Comparison of ENCODE assay signal across 10 mouse cellular contexts in the genomic region with DNA sequence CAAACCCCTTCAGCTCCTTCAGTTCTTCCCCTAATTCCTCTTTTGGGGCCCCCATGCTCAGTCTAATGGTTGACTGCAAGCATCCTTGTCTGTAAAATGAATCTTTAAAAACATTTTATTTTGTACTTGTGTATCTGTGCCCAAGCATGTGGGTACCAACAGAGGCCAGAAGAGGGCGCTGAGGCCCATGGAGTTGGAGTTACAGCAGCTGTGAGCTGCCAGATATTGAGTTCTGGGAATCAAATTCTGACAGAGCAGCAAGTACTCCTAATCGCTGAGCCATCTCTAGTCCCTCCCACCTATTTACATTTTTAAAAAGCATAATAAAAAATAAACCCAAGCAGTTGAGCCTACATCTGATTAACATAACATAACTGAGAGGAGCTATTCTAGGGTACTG. TPM values are rescaled to one million over a fixed set of nuclear protein-coding genes. Genes with fewer than 3 reads are reported as not detected.
DNase-seq lines count a peak whose midpoint lies in the region; ATAC-seq and TF ChIP-seq lines count a peak whose summit lies in the region.
"Had no signal": no experiment of that assay in that cellular context is flagged by ENCODE, and none has a peak within 500 bp of the region (broad histone marks: within the 10 kb centered on the region; RNA-seq: fewer than 3 reads in every experiment).

No protein-coding gene starts in this region.

- no peaks in the 10 kb centered on the region for H3K9me3 ChIP-seq in midbrain, postnatal 0 days (ENCODE audit: low read length)
- no peaks in the 10 kb centered on the region for H3K9me3 ChIP-seq in midbrain, embryonic 15.5 days

- H3K4me2 ChIP-seq in midbrain, postnatal 0 days (ENCODE audit: low read depth, low read length, poor library complexity, severe bottlenecking), result no peak overlapping the region
- no peak overlapping the region for H3K4me2 ChIP-seq in midbrain, embryonic 15.5 days

- no peak for ATAC-seq in midbrain, postnatal 0 days (ENCODE audit: low FRiP score)
- ATAC-seq in midbrain, embryonic 15.5 days (replicated peaks), result no peak
- ATAC-seq in inflammation-experienced regulatory T-cells, adult 6 months, result no peak

- H3K27ac ChIP-seq in heart, adult 2 months, result no peak overlapping the region
- no peak overlapping the region for H3K27ac ChIP-seq in midbrain, postnatal 0 days (ENCODE audit: low read depth, low read length)
- no peak overlapping the region for H3K27ac ChIP-seq in midbrain, embryonic 15.5 days
- H3K27ac ChIP-seq in bone marrow, adult 2 months (ENCODE audit: control insufficient read depth, insufficient read depth, low read depth, low read length, poor library complexity), result no peak overlapping the region
- no peak overlapping the region for H3K27ac ChIP-seq in small intestine, adult 2 months (ENCODE audit: insufficient read depth, low read depth, low read length)

- 73% methylated on average over 2 of the region's 2 CpGs for WGBS in heart, adult 2 months
- 70% methylated on average over 2 of the region's 2 CpGs for WGBS in midbrain, postnatal 0 days
- WGBS in midbrain, embryonic 15.5 days, result 68% methylated on average over 2 of the region's 2 CpGs
- WGBS in bone marrow, adult 2 months, result 79% methylated on average over 2 of the region's 2 CpGs
- WGBS in small intestine, adult 2 months, result 82% methylated on average over 2 of the region's 2 CpGs

- no peak for TF ChIP-seq POLR2A in heart, adult 2 months (IDR thresholded peaks at IDR 0.05; ENCODE audit: insufficient read depth, low read depth, low read length)
- TF ChIP-seq POLR2A in bone marrow, adult 2 months (IDR thresholded peaks at IDR 0.05; ENCODE audit: borderline replicate concordance, control insufficient read depth, low read depth, low read length), result no peak
- TF ChIP-seq POLR2A in small intestine, adult 2 months (IDR thresholded peaks at IDR 0.05; ENCODE audit: low read depth, low read length), result no peak

- peaks cover 13% of the 10 kb centered on the region for H3K4me1 ChIP-seq in heart, adult 2 months (ENCODE audit: control insufficient read depth, insufficient read depth, low read length)
- no peaks in the 10 kb centered on the region for H3K4me1 ChIP-seq in midbrain, postnatal 0 days (ENCODE audit: insufficient read depth, low read length)
- peaks cover 6% of the 10 kb centered on the region; the same call in 1 of the 2 replicates for H3K4me1 ChIP-seq in midbrain, embryonic 15.5 days
- peaks cover 6% of the 10 kb centered on the region; the same call in 1 of the 2 replicates for H3K4me1 ChIP-seq in bone marrow, adult 2 months (ENCODE audit: control insufficient read depth, insufficient read depth, low read length)
- peaks cover 15% of the 10 kb centered on the region for H3K4me1 ChIP-seq in small intestine, adult 2 months (ENCODE audit: control insufficient read depth, insufficient read depth, insufficient read length, low read length)

- no peaks in the 10 kb centered on the region for H3K27me3 ChIP-seq in heart, adult 2 months (ENCODE audit: control insufficient read depth, insufficient read depth, low read length)
- H3K27me3 ChIP-seq in midbrain, postnatal 0 days (ENCODE audit: insufficient read depth, low read length), result no peaks in the 10 kb centered on the region
- no peaks in the 10 kb centered on the region for H3K27me3 ChIP-seq in midbrain, embryonic 15.5 days (replicated peaks)
- no peaks in the 10 kb centered on the region for H3K27me3 ChIP-seq in small intestine, adult 2 months (ENCODE audit: control insufficient read depth, insufficient read depth, low read length)

- H3K36me3 ChIP-seq in heart, adult 2 months (ENCODE audit: control insufficient read depth, insufficient read depth, low read length), result no peaks in the 10 kb centered on the region
- no peaks in the 10 kb centered on the region for H3K36me3 ChIP-seq in midbrain, postnatal 0 days (ENCODE audit: insufficient read depth, low read length)
- no peaks in the 10 kb centered on the region for H3K36me3 ChIP-seq in midbrain, embryonic 15.5 days (replicated peaks)
- H3K36me3 ChIP-seq in small intestine, adult 2 months (ENCODE audit: control insufficient read depth, insufficient read depth, low read length), result no peaks in the 10 kb centered on the region

- H3K4me3 ChIP-seq in heart, adult 2 months, result no peak overlapping the region
- no peak overlapping the region for H3K4me3 ChIP-seq in midbrain, postnatal 0 days (ENCODE audit: low read depth, low read length)
- H3K4me3 ChIP-seq in midbrain, embryonic 15.5 days, result no peak overlapping the region
- no peak overlapping the region for H3K4me3 ChIP-seq in bone marrow, adult 2 months (replicated peaks; ENCODE audit: control insufficient read depth, low read depth, low read length)
- H3K4me3 ChIP-seq in small intestine, adult 2 months (ENCODE audit: low read depth, low read length), result no peak overlapping the region
- H3K4me3 ChIP-seq: erythroblast, embryonic 14.5 days had no signal

- TF ChIP-seq CTCF in heart, adult 2 months (IDR thresholded peaks at IDR 0.05), result peak; percentile 51
- peak; percentile 47 for TF ChIP-seq CTCF in midbrain, postnatal 0 days (IDR thresholded peaks at IDR 0.05)
- TF ChIP-seq CTCF in bone marrow, adult 2 months (IDR thresholded peaks at IDR 0.05; ENCODE audit: control insufficient read depth, insufficient read depth, low read length), result peak; percentile 28; the same call in 1 of the 2 replicates
- peak; percentile 23; the same call in 1 of the 2 replicates for TF ChIP-seq CTCF in small intestine, adult 2 months (IDR thresholded peaks at IDR 0.05; ENCODE audit: extremely low read depth, insufficient read length, insufficient replicate concordance, low read depth, low read length)

- no peaks in the 10 kb centered on the region for H3K79me2 ChIP-seq in heart, adult 2 months (replicated peaks; ENCODE audit: control insufficient read depth, insufficient read depth, low read length)

- no peak for TF ChIP-seq EP300 in heart, adult 2 months (IDR thresholded peaks at IDR 0.05; ENCODE audit: insufficient read depth, low read depth, low read length)

- H3K9ac ChIP-seq in heart, adult 2 months (ENCODE audit: low read depth, low read length), result no peak overlapping the region
- no peak overlapping the region for H3K9ac ChIP-seq in midbrain, postnatal 0 days (replicated peaks; ENCODE audit: low read length, poor library complexity, severe bottlenecking)
- no peak overlapping the region for H3K9ac ChIP-seq in midbrain, embryonic 15.5 days

- intact Hi-C loops in heart, adult 2 months (cut with DNase I), result no loop called here
- intact Hi-C loops in heart, postnatal 10 days (cut with DNase I), result no loop called here

- DNase-seq in heart, adult 2 months, result peak in 1 of 2 experiments; percentile 14
- no peak for DNase-seq in heart, postnatal 10 days
- no peak for DNase-seq in midbrain, postnatal 0 days (ENCODE audit: low spot score)
- DNase-seq in spleen, adult 18-20 months, result no peak
- DNase-seq: kidney, postnatal 10 days had no signal

RNA-seq across cellular contexts. Expression of a gene that starts 53.4 kb away (rescaled TPM):
- total RNA-seq in heart, adult 2 months (2021), result under 1 TPM; 0.39 to 0.59 TPM
- 0.70 and 1.3 TPM in 2 replicates for polyA plus RNA-seq in heart, adult 2 months (2012; rRNA removed)
- total RNA-seq in heart, postnatal 10 days (2021), result 1 to 10 TPM; 3.1 to 4.6 TPM
- total RNA-seq in midbrain, postnatal 0 days (2014; rRNA removed), result 25.0 and 27.8 TPM in 2 replicates
- 24.7 and 27.3 TPM in 2 replicates for polyA plus RNA-seq in midbrain, postnatal 0 days (2015; fragmentation: Nextera tagmentation; extraction: Ambion mirVana)
- polyA plus RNA-seq in midbrain, embryonic 15.5 days (2015; fragmentation: Nextera tagmentation; extraction: Ambion mirVana), result 48.1 and 49.3 TPM in 2 replicates
- 23.6 and 30.9 TPM in 2 replicates for polyA plus RNA-seq in bone marrow, adult 2 months (2011; ENCODE audit: insufficient read depth, insufficient read length, low replicate concordance, missing spikeins)
- polyA plus RNA-seq in small intestine, adult 2 months (2012; rRNA removed), result 1.5 and 1.9 TPM in 2 replicates
- polyA plus RNA-seq in inflammation-experienced regulatory T-cells, adult 6 months (2017; shearing (Covaris generic)), result 10 to 100 TPM; 18.7 to 25.1 (median 22.2) TPM
